In the genomic region with DNA sequence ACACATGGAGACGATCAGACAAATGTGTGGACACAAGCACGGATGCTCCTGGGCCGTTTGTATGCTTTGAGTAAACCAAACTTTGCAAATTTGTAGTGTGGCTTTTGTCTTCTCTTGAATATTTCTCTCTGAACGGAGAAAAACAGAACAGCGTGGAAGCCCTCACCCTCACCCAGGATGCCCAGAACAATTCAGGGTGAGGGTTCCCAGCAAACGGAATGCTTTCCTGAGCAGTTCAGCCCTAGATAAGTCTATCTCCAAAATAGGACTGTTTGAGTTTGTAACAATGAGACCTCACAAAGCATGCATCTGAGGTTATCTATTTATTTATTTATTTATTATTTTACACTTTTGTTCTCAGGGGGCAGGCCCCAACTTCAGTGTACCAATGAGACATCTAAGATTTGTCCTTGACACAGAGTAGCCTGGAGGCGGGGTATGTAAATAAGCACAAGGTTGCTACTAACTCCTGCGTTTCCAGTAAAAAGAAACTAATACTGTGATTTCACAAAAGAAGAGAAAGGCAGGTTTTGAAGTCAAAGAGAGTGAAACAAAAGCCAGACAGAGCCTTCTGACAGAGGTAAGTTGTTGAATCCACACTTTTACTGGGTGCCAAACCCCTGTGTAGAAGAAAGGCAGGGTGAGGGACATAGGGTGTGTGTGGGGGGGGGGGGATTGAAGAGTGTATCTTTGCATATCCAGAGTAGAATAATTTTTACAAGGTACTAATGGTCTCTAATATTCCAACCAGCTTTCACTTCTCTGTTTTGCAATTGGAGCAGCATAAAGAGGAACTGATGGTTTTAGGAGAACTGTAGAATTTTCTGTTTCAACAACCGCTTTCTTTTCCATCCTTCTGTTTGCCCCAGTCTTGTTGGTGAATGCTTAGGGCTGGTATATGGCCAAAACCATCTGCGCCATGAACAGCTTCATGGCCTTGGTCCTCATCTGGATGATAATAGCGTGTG, we compare ENCODE assay signal across 15 mouse cellular contexts. TPM values are rescaled to one million over a fixed set of nuclear protein-coding genes. Genes with fewer than 3 reads are reported as not detected.
DNase-seq lines count a peak whose midpoint lies in the region; ATAC-seq and TF ChIP-seq lines count a peak whose summit lies in the region.
"Had no signal": no experiment of that assay in that cellular context is flagged by ENCODE, and none has a peak within 500 bp of the region (broad histone marks: within the 10 kb centered on the region; RNA-seq: fewer than 3 reads in every experiment).

Mpeg1 (plus strand) TSS at position 498 of the 968 bp plus-strand sequence.

- no peak for DNase-seq in frontal cortex, adult 2 months (ENCODE audit: extremely low spot score in 1 of 2, low spot score in 1 of 2)
- DNase-seq in frontal cortex, postnatal 14 days (ENCODE audit: low spot score in 2 of 2) = no peak
- DNase-seq in urinary bladder, adult 2 months (ENCODE audit: low spot score) = no peak
- no peak for DNase-seq in urinary bladder, postnatal 36 days (ENCODE audit: low spot score in 2 of 2)
- no peak for DNase-seq in liver, postnatal 0 days
- no peak for DNase-seq in right cerebral cortex, postnatal 4 days
- no peak for DNase-seq in left cerebral cortex, adult 2 months (ENCODE audit: extremely low spot score in 1 of 2, low spot score in 2 of 2)
- DNase-seq in stomach, postnatal 0 days (ENCODE audit: low spot score) = no peak
- DNase-seq: cerebellum, adult 11 months; heart, postnatal 14 days had no signal

- peak within 1 kb of the TSS; percentile 38 for H3K4me2 ChIP-seq in liver, postnatal 0 days (ENCODE audit: low read depth, low read length)
- no peak within 1 kb of the TSS for H3K4me2 ChIP-seq in stomach, postnatal 0 days (replicated peaks; ENCODE audit: low read depth)
- H3K4me2 ChIP-seq: forebrain, embryonic 13.5 days; midbrain, embryonic 12.5 days; neural tube, embryonic 12.5 days had no signal

- no peak for ATAC-seq in liver, postnatal 0 days
- ATAC-seq in stomach, postnatal 0 days (ENCODE audit: low FRiP score, low TSS enrichment) = no peak
- ATAC-seq: activated CD4-positive, CD25-positive, alpha-beta regulatory T cell, adult 4 months; forebrain, embryonic 13.5 days had no signal

- peak within 1 kb of the TSS; percentile 11 for H3K4me3 ChIP-seq in liver, postnatal 0 days (ENCODE audit: low read depth, low read length)
- no peak within 1 kb of the TSS for H3K4me3 ChIP-seq in left cerebral cortex, adult 2 months
- H3K4me3 ChIP-seq in stomach, postnatal 0 days (ENCODE audit: low read depth, low read length) = no peak within 1 kb of the TSS
- H3K4me3 ChIP-seq: forebrain, embryonic 13.5 days; midbrain, embryonic 12.5 days; neural tube, embryonic 12.5 days had no signal

- no peaks in the 10 kb centered on the region for H3K27me3 ChIP-seq in liver, postnatal 0 days (ENCODE audit: insufficient read depth, low read length)
- H3K27me3 ChIP-seq in stomach, postnatal 0 days (ENCODE audit: control insufficient read depth, insufficient read depth, low read length) = no peaks in the 10 kb centered on the region
- H3K27me3 ChIP-seq: forebrain, embryonic 13.5 days; midbrain, embryonic 12.5 days; neural tube, embryonic 12.5 days had no signal

- TF ChIP-seq EP300 in liver, postnatal 0 days (IDR thresholded peaks at IDR 0.05; ENCODE audit: low read depth) = no peak
- no peak for TF ChIP-seq EP300 in stomach, postnatal 0 days (optimal IDR thresholded peaks at IDR 0.05)

- peak within 1 kb of the TSS; percentile 73 for H3K27ac ChIP-seq in liver, postnatal 0 days (ENCODE audit: low read depth)
- H3K27ac ChIP-seq in left cerebral cortex, adult 2 months = no peak within 1 kb of the TSS
- no peak within 1 kb of the TSS for H3K27ac ChIP-seq in stomach, postnatal 0 days (replicated peaks)
- H3K27ac ChIP-seq: forebrain, embryonic 13.5 days; liver, embryonic 14.5 days; midbrain, embryonic 12.5 days; neural tube, embryonic 12.5 days had no signal

- intact Hi-C loops in left cerebral cortex, adult 2 months (cut with DNase I) = loop anchor here (1.0 kb wide), 1 partner anchor 18 kb away; no protein-coding TSS in a partner anchor

- TF ChIP-seq CTCF in liver, postnatal 0 days (IDR thresholded peaks at IDR 0.05; ENCODE audit: low read depth) = no peak
- no peak for TF ChIP-seq CTCF in left cerebral cortex, adult 2 months (IDR thresholded peaks at IDR 0.05)
- TF ChIP-seq CTCF in stomach, postnatal 0 days (IDR thresholded peaks at IDR 0.05; ENCODE audit: low read depth) = no peak

- 0 out of 2 replicates have a peak, but pooled peaks cover 3% of the 10 kb centered on the region for H3K4me1 ChIP-seq in liver, postnatal 0 days (ENCODE audit: insufficient read depth)
- no peaks in the 10 kb centered on the region for H3K4me1 ChIP-seq in stomach, postnatal 0 days (replicated peaks; ENCODE audit: control insufficient read depth, insufficient read depth)
- H3K4me1 ChIP-seq: neural tube, embryonic 12.5 days had no signal

- 62% methylated on average over 11 of the region's 11 CpGs for WGBS in liver, postnatal 0 days (ENCODE audit: insufficient replicate concordance)
- WGBS in stomach, postnatal 0 days = 66% methylated on average over 11 of the region's 11 CpGs

- H3K9me3 ChIP-seq in liver, postnatal 0 days (ENCODE audit: low read length) = no peaks in the 10 kb centered on the region
- H3K9me3 ChIP-seq in stomach, postnatal 0 days (ENCODE audit: control insufficient read depth, low read length) = no peaks in the 10 kb centered on the region
- H3K9me3 ChIP-seq: forebrain, embryonic 13.5 days; midbrain, embryonic 12.5 days; neural tube, embryonic 12.5 days had no signal

- H3K36me3 ChIP-seq in liver, postnatal 0 days (replicated peaks; ENCODE audit: insufficient read depth, low read length) = no peaks in the 10 kb centered on the region
- no peaks in the 10 kb centered on the region for H3K36me3 ChIP-seq in stomach, postnatal 0 days (ENCODE audit: control insufficient read depth, insufficient read depth, low read length)

- H3K9ac ChIP-seq in liver, postnatal 0 days (replicated peaks) = no peak within 1 kb of the TSS
- no peak within 1 kb of the TSS for H3K9ac ChIP-seq in stomach, postnatal 0 days (ENCODE audit: low read length)
- H3K9ac ChIP-seq: forebrain, embryonic 13.5 days; liver, embryonic 14.5 days; midbrain, embryonic 12.5 days; neural tube, embryonic 12.5 days had no signal

RNA-seq across cellular contexts. Expression of gene Mpeg1, which starts in this region (rescaled TPM):
- 8.7 and 12.4 TPM in 2 replicates for polyA plus RNA-seq in frontal cortex, adult 2 months (2012; rRNA removed)
- 11.6 and 15.2 TPM in 2 replicates for polyA plus RNA-seq in urinary bladder, adult 2 months (2012; rRNA removed)
- polyA plus RNA-seq in liver, postnatal 0 days (2015; fragmentation: Nextera tagmentation; extraction: Ambion mirVana) = 3.5 and 3.8 TPM in 2 replicates
- 1 to 10 TPM; 6.8 to 7.4 TPM for total RNA-seq in left cerebral cortex, adult 2 months (2021)
- polyA plus RNA-seq in stomach, postnatal 0 days (2015; fragmentation: Nextera tagmentation; extraction: Ambion mirVana) = 0.71 and 0.84 TPM in 2 replicates
